Mouse (Mus musculus) embryonic facial prominence, embryonic 10.5 days (tissue): ENCODE results near the gene Zfp970. TPM values are rescaled to one million over a fixed set of nuclear protein-coding genes. Genes with fewer than 3 reads are reported as not detected.
"Not testable (repeated sequence)": the region's sequence is repeated elsewhere in the genome, so short reads cannot be mapped to it uniquely, and the experiment has no call there.

Source experiments
- DNase-seq: peaks from one replicate; pipeline ENCODE4 v3.0.0-alpha.2; 2017; ENCODE audit warnings: low spot score
- H3K27ac ChIP-seq: fragments of 300-500 bp; sonication (generic); replicated peaks from 2 replicates; pipeline ENCODE4 v1.5.1; 2016; ENCODE audit warnings: mild to moderate bottlenecking
- H3K27me3 ChIP-seq: fragments of 300-500 bp; sonication (generic); replicated peaks from 2 replicates; pipeline ENCODE4 v1.6.1; 2016; ENCODE audit warnings: low read depth, mild to moderate bottlenecking; ENCODE audit not compliant: poor library complexity, severe bottlenecking
- H3K36me3 ChIP-seq: fragments of 300-500 bp; sonication (generic); replicated peaks from 2 replicates; pipeline ENCODE4 v1.6.1; 2016; ENCODE audit warnings: mild to moderate bottlenecking, moderate library complexity
- H3K4me1 ChIP-seq: fragments of 300-500 bp; sonication (generic); 2 replicates; pipeline ENCODE4 v1.6.1; 2016
- H3K4me3 ChIP-seq: fragments of 300-500 bp; sonication (generic); 2 replicates; pipeline ENCODE4 v1.5.1; 2016; ENCODE audit warnings: mild to moderate bottlenecking, moderate library complexity
- H3K9me3 ChIP-seq: fragments of 300-500 bp; sonication (generic); 2 replicates; pipeline ENCODE4 v1.6.1; 2016; ENCODE audit warnings: mild to moderate bottlenecking
- WGBS: fragments of 180-500 bp; shearing (Covaris S2); methylation state at CpG from one replicate; pipeline ENCODE4 v1.1.7; 2016; 5-methylcytosine and 5-hydroxymethylcytosine counted together
- polyA plus RNA-seq: library from polyadenylated mRNA; unstranded; fragments of >200 nt; fragmentation: Nextera tagmentation; extraction: Ambion mirVana; gene quantifications from 2 replicates; pipeline ENCODE4 v1.2.1, GENCODE M21; 2016

The Zfp970 gene
- polyA plus RNA-seq: 12.6 and 13.2 TPM in 2 replicates

DNA sequence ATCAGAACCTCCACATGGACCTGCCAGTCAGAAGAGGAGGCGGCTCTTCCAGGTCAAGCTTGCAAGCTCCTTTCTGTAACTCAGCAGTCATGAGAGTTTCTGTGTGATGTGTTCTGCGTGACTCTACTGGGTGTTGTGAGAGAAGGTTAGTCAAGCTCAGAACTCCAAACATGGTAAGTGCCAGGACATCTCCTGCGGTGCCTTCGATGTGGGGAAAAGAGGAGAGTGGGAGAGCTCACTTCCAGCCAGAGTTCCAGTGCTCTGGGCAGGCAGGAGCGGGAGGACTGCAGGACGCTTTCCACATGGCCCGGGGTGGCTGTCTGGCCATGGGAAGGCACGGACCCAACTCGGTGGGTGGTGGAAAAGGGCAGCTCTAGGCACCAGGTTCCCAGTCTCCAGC is at the start of gene Zfp970:
Gene Zfp970 (plus strand): TSS at position 58 of the 400 bp plus-strand sequence.
- H3K4me3 ChIP-seq: peak within 1 kb of the TSS; percentile 56
- not testable (repeated sequence) for H3K27ac ChIP-seq, H3K36me3 ChIP-seq, H3K4me1 ChIP-seq, H3K27me3 ChIP-seq, H3K9me3 ChIP-seq
- DNase-seq: peak; percentile 9
- WGBS: 8% methylated on average over 8 of the region's 9 CpGs

DNA sequence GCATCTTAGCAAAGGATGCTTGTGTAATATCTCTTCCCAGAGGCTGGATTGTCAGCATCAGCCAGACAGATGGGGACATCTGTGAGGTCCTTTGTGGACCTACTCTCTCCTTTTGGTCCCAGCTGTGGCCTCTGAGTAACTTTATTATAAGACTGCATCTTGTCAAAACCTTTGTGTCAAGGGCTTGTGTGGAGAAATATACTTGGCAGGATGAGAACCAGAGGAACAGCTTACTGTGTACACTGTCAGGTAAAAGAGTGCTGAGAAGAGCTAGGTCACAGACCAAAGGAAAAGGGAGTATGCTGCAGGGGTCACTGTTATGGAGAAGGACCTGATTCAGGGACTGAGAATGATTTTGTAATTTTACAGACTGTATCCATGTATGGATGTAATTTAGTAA is 3.7 kb downstream of the Zfp970 start:
- H3K27ac ChIP-seq, H3K9me3 ChIP-seq, H3K4me3 ChIP-seq, H3K4me1 ChIP-seq, H3K36me3 ChIP-seq, H3K27me3 ChIP-seq, DNase-seq: not testable (repeated sequence)

DNA sequence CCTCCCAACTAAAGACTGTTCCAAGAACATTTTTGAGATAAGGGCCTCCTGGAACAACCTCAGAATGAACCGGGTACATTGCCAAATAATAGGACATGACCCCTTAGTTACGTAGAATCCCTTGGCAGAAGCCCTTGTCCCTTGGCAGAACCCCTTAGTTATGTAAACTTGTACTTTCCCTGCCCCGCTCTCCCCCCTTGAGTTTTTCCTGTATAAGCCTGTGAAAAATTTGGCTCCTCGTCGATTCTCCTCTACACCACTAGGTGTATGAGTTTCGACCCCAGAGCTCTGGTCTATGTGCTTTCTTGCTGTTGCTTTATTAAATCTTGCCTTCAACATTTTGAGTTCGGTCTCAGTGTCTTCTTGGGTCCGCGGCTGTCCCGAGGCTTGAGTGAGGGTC is 7.7 kb downstream of the Zfp970 start:
- H3K4me1 ChIP-seq, H3K27ac ChIP-seq, H3K9me3 ChIP-seq, DNase-seq, H3K36me3 ChIP-seq, H3K27me3 ChIP-seq, H3K4me3 ChIP-seq: not testable (repeated sequence)
- WGBS: 96% methylated on average over 7 of the region's 10 CpGs

- not testable (repeated sequence) for H3K4me3 ChIP-seq, DNase-seq, H3K27ac ChIP-seq, H3K36me3 ChIP-seq, H3K4me1 ChIP-seq, H3K9me3 ChIP-seq, H3K27me3 ChIP-seq
- 95% methylated on average over 1 of the region's 1 CpGs for WGBS
Observed at GRCm38 (mm10) chr2:177481971-177482370, 17.4 kb downstream of the Zfp970 start.

DNA sequence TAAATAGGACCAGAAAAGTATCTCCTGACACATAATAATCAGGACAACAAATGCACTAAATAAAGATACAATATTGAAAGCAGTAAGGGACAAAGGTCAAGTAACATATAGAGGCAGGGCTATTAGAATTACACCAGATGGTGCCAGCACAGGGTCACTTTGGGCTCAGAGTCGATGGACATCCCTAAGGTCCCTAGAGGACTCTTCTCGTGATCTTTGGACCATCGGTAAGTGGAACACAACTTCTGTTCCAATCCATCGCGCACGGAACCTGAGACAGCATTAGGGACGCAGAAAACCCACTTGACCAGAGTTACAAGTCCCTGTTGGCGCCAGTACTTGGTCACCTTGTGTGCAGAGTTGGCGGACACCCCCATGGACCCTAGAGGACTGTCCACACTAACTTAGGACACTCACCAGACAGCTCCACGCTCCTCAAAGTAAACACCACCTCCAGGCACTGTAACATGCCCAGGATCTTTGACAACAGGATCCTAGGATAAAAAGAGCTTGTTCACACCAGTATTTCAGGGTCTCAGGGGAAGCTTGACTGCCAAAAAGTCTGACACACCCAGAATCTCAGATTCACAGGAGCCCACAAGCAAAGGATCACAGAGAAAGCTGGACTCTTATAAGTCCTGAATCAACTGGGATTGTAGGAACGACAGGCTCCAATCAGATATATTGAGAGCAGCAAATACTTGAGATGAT is 18.9 kb downstream of the Zfp970 start:
- H3K9me3 ChIP-seq, H3K36me3 ChIP-seq, H3K27ac ChIP-seq, H3K4me1 ChIP-seq, DNase-seq, H3K27me3 ChIP-seq, H3K4me3 ChIP-seq: not testable (repeated sequence)
- 88% methylated on average over 11 of the region's 11 CpGs for WGBS

- peak; percentile 11 for DNase-seq
- H3K4me1 ChIP-seq, H3K9me3 ChIP-seq, H3K36me3 ChIP-seq, H3K27me3 ChIP-seq: not testable (repeated sequence)
- H3K4me3 ChIP-seq: peak within 1 kb of the TSS; percentile 54
- 22% methylated on average over 7 of the region's 7 CpGs for WGBS
- peak within 1 kb of the TSS; percentile 51; the same call in 1 of the 2 replicates for H3K27ac ChIP-seq
Observed at GRCm38 (mm10) chr2:177498067-177498466, 33.5 kb downstream of the Zfp970 start, which contains the start of gene Gm14403. Gene Gm14403 (plus strand): TSS chr2:177498215.

- WGBS: 53% methylated on average over 1 of the region's 1 CpGs
Observed at GRCm38 (mm10) chr2:177499182-177499581, 34.6 kb downstream of the Zfp970 start.

DNA sequence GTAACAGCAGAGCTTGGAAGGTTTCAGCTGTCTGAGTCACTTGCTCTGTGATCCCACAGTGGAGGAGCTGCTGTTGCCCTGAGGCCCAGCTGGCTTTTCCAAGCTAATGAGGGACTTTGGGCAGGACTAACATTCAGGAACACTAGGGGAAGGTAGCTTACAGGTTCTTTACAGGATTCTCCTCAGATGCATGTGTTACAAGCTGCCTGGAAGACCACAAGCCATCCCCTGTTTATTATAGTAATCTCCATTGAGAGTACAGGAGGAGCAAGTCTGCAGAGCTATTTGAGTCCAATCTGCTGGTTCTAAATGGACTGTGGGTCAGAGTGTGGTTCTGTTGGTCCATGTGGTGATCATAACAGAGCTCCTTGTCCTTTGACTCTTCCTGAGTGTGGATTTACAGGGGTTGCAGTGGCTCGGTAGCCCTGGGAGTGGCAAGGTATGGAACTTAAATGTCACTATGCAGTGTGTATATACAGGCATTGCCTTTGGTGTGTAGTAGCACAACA is 40.7 kb downstream of the Zfp970 start:
- H3K36me3 ChIP-seq: peaks cover 12% of the 10 kb centered on the region
- H3K4me3 ChIP-seq, H3K4me1 ChIP-seq, DNase-seq, H3K9me3 ChIP-seq, H3K27ac ChIP-seq, H3K27me3 ChIP-seq: not testable (repeated sequence)
- WGBS: 91% methylated on average over 1 of the region's 1 CpGs

More at GRCm38 (mm10) chr2:177499182-177499581, 34.6 kb downstream of the Zfp970 start:
- not testable (repeated sequence) for H3K4me3 ChIP-seq, H3K27ac ChIP-seq, H3K27me3 ChIP-seq, DNase-seq, H3K9me3 ChIP-seq, H3K4me1 ChIP-seq, H3K36me3 ChIP-seq

DNA sequence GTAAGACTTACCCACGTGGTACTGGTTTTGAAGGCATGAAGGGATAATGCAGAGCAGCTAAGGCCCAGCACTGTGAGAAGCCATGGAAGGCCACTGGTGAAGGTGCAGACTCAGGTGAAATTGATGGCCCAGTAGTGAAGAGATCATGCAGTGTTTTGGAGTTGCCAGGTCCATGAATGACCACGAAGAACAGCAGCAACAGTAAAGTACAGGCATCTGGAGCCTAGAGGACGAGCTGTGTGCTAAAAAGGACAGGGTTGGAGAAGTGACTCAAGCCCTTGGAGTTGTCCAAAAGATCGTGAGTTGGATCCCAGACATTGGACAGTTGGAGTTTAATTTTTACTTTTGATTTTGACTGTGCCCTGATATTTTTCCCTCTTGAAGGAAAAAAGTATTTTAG is 46.8 kb downstream of the Zfp970 start:
- H3K4me3 ChIP-seq, DNase-seq, H3K27ac ChIP-seq, H3K4me1 ChIP-seq, H3K27me3 ChIP-seq, H3K9me3 ChIP-seq: not testable (repeated sequence)
- WGBS: 78% methylated on average over 4 of the region's 4 CpGs
- H3K36me3 ChIP-seq: peaks cover 12% of the 10 kb centered on the region

DNA sequence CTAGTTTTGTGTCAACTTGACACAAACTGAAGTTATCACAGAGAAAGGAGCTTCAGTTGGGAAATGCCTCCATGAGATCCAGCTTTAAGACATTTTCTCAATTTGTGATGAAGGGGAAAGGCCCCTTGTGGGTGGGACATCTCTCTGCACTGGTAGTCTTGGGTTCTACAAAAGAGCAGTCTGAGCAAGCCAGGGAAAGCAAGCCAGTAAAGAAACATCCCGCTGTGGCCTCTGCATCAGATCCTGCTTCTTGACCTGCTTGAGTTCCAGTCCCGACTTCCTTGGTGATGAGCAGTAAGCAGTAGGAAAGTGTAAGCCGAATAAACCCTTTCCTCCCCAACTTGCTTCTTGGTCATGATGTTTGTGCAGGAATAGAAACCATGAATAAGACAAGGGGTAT is 47.4 kb downstream of the Zfp970 start:
- DNase-seq, H3K27ac ChIP-seq, H3K4me1 ChIP-seq, H3K4me3 ChIP-seq, H3K9me3 ChIP-seq, H3K27me3 ChIP-seq: not testable (repeated sequence)
- 90% methylated on average over 3 of the region's 3 CpGs for WGBS
- peaks cover 12% of the 10 kb centered on the region for H3K36me3 ChIP-seq

- not testable (repeated sequence) for H3K36me3 ChIP-seq, H3K4me3 ChIP-seq, H3K27ac ChIP-seq, H3K4me1 ChIP-seq, H3K27me3 ChIP-seq, DNase-seq
- peaks cover 18% of the 10 kb centered on the region; the same call in 1 of the 2 replicates for H3K9me3 ChIP-seq
- 92% methylated on average over 4 of the region's 4 CpGs for WGBS
Observed at GRCm38 (mm10) chr2:177513991-177514479, 49.5 kb downstream of the Zfp970 start.

- H3K4me3 ChIP-seq, H3K4me1 ChIP-seq, H3K27ac ChIP-seq, DNase-seq, H3K36me3 ChIP-seq, H3K27me3 ChIP-seq: not testable (repeated sequence)
- H3K9me3 ChIP-seq: peaks cover 27% of the 10 kb centered on the region
- 85% methylated on average over 9 of the region's 9 CpGs for WGBS
Observed at GRCm38 (mm10) chr2:177517746-177518145, 53.2 kb downstream of the Zfp970 start.

DNA sequence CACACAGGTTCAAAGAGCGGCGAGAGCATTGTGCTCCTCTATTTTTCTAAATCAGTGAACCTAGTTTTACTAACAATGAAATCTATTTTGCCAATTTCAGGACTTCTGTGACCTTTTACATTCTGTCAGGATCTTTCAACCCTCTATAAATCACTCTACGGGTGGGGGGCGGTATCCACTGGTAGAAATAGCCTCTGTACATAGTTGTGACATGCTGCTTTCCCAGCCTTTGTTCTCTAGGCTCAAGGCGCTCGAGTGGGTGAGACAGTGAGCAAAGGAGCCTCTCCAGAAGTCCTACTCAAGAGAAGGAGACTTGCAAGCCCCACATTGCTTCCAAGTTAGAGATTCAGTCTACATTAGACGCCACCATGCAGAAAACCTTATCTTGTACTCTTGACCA is 53.8 kb downstream of the Zfp970 start:
- not testable (repeated sequence) for H3K27ac ChIP-seq, H3K4me1 ChIP-seq, H3K27me3 ChIP-seq, H3K36me3 ChIP-seq, H3K4me3 ChIP-seq, DNase-seq
- peaks cover 33% of the 10 kb centered on the region for H3K9me3 ChIP-seq
- WGBS: 87% methylated on average over 7 of the region's 7 CpGs
